Mouse (Mus musculus) frontal cortex, postnatal 10 days (tissue): Measurements from ENCODE around the gene Mucl3.

Source experiments
- DNase-seq, 2 experiments: peaks; one replicate each; pipeline ENCODE4 v3.0.0; 2022; ENCODE audit warnings: low spot score in 2 of 2, mixed read lengths in 1 of 2

The Mucl3 gene

DNA sequence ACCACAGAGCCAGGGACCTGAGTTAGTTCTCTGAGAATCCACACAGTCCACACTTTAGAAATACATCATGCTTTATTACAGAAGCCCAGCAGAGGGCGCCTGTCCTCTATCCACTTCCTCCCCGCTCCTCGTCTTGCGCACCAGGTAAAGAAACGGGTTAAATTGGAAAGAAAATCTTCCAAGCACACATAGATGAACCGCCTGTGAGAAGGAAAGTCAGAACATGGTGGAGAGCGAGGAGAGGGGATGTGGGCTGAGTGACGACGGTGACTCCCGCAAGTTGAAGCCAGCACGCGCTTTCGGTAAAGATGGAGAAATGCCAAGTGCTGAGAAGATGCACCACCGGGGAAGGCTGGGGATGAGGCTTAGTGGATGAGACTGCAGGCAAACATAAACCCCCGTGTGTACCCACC lies 7.8 kb downstream of the Mucl3 start:
- peak; percentile 68 to 76 for DNase-seq

DNA sequence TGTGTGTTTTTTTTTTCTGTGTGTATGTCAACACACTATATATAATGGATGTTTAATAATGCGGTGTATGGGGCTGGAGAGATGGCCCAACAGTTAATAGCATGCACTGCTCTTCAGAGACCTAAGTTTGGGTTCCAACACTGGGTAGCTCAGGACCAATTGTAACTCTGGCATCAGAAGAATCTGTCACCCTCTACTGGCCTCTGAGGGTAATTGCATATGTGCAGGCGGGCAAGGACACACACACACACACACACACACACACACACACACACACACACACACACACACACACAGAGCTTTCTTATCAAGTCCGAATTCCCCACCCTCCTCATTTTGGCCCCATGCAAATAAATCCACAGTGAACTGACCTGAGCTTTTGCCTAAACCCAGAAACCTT lies 8.3 kb downstream of the Mucl3 start:
- DNase-seq: no peak

DNA sequence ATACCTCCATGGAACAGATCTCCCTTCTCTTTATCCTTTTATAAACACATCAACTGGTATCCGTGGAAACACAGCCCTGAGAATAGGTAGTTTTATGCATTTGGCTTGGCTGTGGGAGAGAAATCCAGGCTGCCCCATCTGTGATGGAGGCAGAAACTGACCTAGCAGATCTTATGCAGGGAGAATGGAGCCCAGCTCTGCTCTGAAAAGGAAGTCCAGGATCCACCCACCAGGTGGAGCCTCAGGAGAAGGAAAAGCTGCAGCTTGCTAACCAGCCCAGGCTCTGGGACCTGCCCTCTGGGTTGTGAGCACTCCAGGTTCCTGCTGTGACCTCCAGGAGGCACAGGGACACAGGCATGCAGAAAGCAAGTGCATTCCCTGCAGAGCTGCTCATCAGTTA lies 9.5 kb downstream of the Mucl3 start:
- DNase-seq: peak; percentile 49 to 57

DNA sequence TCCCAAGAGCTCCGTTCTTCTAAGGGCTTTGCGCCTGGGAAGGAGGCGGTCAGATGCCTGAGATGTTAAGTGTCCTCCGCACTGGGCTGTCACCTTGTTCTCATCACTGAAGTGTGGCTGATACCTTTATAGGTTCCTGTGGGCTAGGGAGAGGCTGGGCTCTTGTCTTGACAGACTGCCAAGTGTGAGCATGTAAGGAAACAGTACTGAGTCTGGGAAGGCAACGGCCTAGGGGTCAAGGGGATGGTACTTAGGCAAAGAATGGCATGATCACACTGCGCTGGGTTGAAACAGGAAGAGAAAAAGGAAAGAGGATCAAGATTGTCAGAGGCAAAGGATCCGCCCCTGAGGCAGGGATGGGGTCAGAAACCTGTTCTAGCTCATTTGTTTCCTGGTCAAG lies 17.0 kb downstream of the Mucl3 start, which contains the start of gene Gm9573:
Gm9573 (minus strand) TSS at position 101 of the 400 bp plus-strand sequence.
- no peak for DNase-seq

DNA sequence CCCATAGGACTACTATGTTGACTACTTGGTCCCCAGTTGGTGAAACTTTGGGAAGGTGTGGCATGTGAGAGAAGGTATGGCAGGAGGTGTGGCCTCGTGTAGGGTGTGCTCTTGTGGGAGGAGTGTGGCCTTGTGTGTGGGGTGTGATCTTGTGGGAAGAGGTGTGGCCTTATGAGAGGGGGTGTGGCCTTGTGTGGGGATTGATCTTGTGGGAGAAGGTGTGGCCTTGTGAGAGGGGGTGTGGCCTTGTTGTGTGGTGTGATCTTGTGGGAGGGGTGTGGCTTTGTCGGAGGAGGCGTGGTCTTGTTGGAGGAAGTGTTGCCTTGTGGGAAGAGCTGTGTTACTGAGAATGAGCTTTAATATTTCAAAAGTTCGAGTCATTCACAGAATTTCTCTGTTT lies 26.4 kb downstream of the Mucl3 start:
- DNase-seq: no peak

DNA sequence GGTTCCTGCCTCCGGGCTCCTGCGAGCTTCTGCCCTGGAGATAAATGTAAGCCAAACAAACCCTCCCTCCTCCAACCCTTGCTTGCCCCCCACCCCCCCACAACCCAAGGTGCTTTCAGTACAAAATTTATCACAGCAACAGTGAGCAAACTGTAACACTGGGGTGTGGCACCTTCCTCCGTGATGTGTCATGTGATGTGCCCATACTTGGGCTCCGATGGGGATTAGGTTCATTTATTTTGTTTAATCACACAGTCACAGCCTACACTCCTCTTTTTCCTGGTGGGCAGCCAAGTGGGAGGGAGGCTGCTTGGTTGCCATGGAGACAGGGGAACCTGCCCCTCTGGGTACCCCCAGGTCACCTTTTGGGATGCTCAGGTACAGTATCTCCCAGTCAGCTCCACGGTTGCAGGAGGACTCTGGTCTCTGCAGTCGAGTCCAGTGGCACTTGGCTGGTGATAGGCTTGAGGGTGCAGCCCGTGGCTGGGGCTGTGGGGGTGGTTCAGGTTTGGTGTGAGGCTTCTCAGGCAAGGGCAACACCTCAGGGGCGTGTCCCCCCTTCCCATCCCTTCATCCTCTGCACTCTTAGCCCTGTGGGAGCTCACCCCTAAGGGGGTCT lies 41.6 kb downstream of the Mucl3 start:
- no peak for DNase-seq

DNA sequence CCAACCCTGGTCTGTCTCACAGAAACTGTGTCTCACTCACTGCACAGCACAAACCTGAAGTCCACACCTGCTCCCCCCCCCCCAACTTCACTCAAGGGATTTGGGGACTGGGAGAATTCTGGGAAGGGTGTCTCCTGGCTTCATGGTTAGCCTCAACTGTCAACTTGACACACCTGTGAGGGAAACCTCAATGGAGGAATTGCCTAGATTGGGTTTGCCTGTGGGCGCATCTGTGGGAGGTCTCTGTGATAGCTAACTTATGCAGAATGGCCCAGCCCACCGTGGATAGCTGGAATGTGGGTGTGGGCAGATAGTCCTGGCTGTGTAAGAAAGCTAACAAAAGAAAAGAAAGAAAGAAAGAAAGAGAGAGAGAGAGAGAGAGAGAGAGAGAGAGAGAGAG lies 42.2 kb downstream of the Mucl3 start, which contains the start of gene Sfta2:
Sfta2 (plus strand) TSS at position 301 of the 400 bp plus-strand sequence.
- DNase-seq: no peak

DNA sequence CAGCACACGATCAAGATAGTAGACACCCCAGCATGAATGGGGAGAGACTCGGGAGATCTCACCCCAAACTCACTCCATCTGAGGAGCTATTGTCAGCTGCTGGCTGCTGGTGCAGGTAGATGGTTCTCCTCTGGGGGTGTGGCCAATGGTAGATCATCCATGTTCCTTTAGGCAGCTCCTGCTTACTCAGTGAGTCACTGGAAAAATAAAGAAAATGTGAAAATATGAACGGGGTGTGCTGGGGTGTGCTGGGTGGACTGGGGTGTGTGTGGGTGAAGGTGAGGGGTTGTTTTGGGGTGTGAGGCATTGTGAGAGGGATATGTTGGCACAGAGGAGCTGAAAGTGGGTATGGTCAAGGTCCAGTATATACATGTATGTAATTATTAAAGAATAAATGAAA lies 46.1 kb downstream of the Mucl3 start:
- no peak for DNase-seq

DNA sequence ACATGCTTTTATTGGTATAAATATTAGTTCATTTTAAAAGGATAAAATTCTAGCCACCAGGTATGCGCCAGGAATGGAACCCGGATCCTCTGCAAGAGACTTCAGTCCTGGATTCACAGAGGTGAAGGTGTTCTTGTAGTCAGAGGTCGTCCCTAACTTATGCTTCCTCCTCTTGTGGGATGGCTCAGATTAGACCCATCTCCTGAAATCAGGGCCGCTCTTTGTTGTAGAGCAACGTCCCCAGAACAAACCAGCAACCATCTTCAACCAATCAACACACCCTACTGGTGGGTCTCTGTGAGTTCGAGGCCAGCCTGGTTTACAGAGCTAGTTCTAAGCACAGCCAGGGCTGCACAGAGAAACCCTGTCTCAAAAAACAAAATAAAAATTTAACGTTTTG lies 49.0 kb downstream of the Mucl3 start:
- DNase-seq: no peak

DNA sequence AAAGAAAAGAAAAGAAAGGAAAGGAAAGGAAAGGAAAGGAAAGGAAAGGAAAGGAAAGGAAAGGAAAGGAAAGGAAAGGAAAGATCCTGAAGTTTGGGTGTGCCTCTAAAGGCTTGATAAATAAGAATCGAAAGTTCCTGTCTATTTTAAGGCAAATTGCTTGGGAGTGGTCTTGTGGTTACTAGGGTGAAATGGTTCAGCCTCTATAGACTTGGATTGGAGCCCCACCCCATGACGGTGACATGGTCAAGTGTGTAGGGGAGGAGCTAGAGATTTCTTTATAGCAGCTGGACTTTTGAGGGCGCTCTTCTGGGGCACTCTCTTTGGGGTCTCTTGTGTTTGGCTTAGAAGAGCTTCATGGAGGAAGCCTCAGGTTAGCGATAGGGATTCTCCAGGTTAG lies 49.7 kb downstream of the Mucl3 start:
- no peak for DNase-seq

DNA sequence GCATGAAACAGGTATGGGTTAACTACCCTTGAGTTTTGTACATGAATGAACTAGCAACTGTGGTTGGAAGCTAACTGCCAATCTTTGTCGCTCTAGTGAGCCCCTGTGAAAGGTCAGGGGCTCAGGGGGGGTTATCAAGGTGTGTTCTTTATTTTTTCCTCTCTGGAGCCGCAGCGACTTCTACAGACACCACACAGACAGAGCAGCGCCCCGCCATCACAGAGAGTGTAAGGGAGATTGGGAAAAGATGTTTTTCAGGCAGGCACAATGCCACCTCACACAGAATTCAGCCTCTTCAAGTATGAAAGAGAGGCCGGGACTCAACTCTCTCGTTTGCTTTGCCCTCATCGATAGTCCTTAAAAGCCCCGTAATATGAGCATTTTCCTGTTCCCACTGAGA lies 51.4 kb downstream of the Mucl3 start:
- no peak for DNase-seq

DNA sequence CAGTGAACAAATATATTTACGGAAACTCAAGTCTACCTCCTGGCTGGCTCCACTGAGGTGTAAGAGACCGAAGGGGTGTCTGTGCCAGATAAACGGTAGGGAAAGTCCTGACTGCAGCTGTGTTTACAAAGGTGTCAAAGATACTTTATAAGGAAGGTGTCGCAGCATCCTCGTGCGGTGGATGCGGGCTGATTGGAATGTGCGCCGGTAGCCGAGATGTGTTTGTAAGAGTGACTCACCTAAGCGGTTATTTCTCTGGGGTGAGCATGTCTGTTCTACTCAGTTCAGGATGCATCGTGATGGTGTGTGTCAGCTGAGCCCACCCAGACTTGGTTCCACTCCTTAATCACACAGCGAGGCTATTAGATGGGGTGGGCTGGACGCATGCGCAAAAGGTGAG lies 51.8 kb downstream of the Mucl3 start:
- DNase-seq: no peak

DNA sequence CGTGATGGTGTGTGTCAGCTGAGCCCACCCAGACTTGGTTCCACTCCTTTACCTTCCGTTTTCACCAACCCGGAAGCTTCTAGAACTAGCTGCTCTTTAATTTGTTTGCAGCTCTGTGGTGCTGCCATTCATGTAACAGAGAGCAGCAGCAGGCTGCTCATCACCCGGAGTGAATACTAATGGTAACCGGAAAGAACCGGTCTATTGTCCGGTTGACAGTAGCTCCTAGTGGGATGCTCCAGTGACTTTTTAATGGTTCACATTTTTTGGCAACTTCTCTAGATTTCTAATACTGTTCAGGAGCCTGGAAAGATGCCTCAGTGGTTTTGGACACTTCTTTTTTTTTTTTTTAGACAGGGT lies 52.3 kb downstream of the Mucl3 start:
- no peak for DNase-seq

DNA sequence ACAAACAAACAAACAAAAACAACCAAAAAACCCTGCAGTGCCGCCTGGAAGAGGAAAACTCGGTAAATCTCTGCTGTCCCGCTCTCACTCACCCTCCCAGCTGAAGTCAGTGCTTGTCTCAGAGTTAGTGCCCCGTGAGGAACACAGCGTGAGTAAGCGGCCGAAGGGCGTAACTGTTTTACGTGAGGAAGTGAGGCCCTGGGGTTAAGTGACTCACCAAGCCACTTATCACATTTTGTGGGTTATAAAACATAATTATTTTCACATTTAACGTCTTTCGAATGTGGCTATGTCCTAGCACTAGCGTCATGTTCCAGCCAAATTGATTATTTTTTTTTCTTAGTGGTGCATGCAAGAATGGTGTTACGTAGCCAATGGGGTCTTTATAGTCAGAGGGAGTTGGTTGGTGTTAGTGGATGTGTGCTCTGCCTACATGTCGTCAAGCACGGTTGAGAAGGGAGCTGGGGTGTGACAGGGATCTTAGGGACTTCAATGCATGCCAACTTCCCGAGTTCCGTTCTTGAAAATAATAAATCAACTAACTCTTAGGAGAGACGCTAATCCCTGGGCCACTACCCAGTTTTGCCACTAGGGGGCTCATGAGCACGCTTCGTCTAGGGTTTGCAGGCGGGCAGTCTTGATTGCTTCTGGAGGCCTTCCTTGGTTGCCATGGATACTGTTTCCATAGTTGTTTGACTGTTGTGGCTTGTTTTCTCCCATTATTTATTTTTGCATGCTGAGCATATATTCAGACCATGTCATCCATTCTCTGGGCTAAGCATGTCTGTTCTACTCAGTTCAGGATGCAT lies 52.9 kb downstream of the Mucl3 start:
- DNase-seq: peak; percentile 55 to 70

DNA sequence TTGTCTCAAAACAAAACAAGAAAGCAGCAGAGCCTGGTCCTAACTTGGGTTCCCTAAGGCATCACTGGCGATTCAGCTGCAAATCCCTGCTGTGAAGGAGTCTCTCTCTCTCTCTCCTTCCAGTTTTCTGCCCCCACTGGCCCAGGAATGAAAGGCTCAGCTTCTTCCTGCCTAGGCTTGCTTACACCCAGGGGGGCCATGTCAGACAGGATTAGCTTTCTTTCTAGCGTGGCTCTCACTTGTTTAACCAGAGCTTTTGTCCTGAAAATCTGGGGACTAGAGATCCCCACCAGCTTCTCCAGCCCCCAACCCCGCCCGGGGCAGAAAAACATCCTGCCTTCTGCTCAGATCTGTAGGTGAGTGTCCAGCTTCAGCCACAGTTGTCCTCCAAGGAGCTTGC lies 55.1 kb downstream of the Mucl3 start:
- DNase-seq: no peak

DNA sequence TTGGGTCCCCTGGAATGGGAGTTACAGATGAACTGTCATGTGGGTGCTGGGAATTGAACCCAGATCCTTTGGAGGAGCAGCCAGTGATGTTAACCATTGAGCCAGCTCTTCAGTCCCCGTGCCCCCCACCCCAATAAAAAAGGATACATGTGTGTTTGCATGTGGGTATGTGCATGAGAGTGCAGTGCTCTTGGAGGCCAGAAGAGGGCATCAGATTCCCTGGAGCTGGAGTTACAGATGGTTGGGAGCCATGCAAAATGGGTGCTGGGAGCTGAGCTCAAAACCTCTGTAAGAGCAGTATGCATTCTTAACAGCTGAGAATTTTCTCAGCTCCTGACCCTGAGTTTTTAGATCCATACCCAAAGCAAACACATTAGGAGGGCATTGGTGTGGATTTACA lies 56.2 kb downstream of the Mucl3 start:
- DNase-seq: no peak
